Mouse (Mus musculus) gonadal fat pad, adult 2 months (tissue): Measurements from ENCODE around the gene Nap1l4. TPM values are rescaled to one million over a fixed set of nuclear protein-coding genes. Genes with fewer than 3 reads are reported as not detected.
"Not testable (repeated sequence)": the region's sequence is repeated elsewhere in the genome, so short reads cannot be mapped to it uniquely, and the experiment has no call there.

Experiments
- DNase-seq: peaks from one replicate; pipeline ENCODE4 v3.0.0-alpha.2; 2012; ENCODE audit warnings: low read depth
- polyA plus RNA-seq: library from polyadenylated mRNA; depleted of rRNA; stranded (reverse); fragments of >200 nt; gene quantifications from 2 replicates; pipeline ENCODE4 v1.2.3, GENCODE M21; 2012; rRNA removed

Gene Nap1l4
- polyA plus RNA-seq = 62.2 and 73.5 TPM in 2 replicates

DNA sequence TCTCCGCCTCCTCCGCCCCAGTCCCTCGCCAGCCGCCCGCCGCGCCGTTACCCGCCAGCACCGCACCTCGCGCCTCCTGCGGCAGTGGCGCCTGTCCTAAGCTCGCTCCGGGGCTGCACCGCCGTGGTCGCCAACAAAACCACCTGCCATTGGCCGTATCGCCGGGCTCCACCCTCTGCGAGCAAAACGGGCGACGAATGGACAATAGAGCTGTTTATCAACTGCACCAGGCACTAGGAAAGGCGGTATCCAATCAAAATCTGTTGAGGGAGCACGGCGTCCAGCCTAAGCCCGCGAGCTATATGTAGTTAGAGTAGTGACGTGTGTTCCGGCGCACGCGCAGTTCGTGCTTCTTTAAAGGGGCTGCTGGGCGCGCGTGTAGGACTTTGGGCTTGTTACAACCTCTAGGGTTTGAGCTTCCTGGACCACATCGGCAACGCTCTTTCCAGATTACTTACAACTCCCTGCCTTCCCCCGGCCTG, at the start of gene Nap1l4:
Gene Nap1l4 (minus strand): TSS at position 131 of the 482 bp plus-strand sequence.
- peak; percentile 68 for DNase-seq

- DNase-seq = no peak
Measured at GRCm38 (mm10) chr7:143594865-143595264, 46.0 kb upstream of the Nap1l4 start.

GRCm38 (mm10) chr7:143592255-143592654, 43.3 kb upstream of the Nap1l4 start:
- DNase-seq = no peak

DNA sequence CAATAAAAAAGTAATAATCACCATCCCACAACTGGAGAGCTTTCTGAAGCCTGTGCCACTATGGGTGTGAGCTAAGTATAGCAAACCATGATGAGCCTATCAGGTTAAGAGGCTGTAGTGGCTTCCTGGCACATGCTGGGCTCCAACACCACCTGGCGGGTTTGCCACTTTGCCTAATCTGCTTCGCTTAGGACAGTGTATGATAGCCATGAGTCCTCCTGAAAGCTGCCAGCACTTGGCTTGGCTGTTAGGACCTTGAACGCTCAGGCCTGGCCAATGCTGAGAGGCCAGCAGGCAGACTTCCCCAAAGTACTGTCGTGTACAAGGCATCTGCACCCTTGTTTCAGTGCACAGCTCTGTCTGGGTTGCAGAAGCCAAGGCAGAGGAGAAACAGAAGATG, 39.1 kb upstream of the Nap1l4 start:
- DNase-seq = no peak

- DNase-seq = no peak
Measured at GRCm38 (mm10) chr7:143587586-143587985, 38.7 kb upstream of the Nap1l4 start.

DNA sequence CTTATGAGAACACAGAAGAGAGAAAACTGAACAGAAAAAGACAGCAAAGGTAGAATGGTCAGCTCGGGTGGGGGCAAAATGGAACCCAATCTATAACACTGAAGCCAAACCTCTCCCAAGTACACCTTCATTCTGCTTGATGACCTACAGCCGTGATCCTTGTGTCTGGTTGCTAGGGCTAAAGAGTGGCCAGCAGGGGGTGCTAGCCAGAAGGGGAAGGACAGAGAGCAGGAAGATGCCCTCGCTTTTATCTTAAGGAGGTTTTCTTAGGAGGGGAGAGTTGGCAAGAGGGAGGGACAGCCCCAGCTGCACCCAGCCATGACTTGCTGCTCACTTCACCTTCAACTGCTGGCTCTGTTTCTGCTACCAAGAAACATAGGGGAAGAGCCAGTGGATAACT, 35.0 kb upstream of the Nap1l4 start:
- DNase-seq = no peak

DNA sequence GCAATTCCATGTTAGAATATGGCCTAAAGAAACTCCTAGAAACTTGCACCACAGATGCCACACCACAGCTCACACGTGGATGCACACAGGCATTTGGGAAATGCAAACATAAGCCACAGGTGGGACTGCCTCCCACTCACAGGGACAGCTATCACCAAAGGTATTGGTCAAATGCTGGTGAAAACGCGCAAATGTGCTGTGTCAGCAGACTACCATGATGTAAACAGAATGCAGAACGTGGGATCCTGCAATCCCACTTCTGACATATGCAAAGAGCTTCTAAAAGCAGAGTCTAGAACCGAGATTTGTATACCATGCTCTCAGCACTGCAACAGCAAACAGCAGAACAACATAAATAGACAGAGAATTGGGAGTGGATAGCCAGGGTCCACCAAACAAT, 34.1 kb upstream of the Nap1l4 start:
- DNase-seq = no peak

GRCm38 (mm10) chr7:143575751-143576150, 26.8 kb upstream of the Nap1l4 start:
- DNase-seq = no peak

DNA sequence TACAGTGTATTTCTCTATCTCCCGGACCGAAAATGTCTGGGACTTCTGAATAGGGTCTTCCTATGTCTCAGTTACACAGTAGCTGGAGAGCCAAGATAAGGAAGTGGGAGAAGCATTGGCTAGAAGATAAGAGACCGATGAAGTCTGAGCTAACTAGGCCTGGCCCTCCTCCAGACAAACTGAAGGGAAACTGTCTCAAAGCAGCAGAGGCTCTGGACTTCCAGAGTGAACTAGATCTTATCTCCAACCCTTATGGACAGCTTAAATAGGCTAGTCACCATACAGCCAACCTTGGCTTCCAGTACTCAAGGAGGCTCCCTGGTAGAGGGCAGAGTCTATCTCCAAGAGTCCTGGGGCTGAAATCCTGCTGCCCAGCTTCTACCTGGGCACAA, 16.7 kb upstream of the Nap1l4 start:
- DNase-seq = no peak

- no peak for DNase-seq
Measured at GRCm38 (mm10) chr7:143565015-143565647, 16.2 kb upstream of the Nap1l4 start.

- DNase-seq = no peak
Measured at GRCm38 (mm10) chr7:143563787-143564186, 14.9 kb upstream of the Nap1l4 start.

DNA sequence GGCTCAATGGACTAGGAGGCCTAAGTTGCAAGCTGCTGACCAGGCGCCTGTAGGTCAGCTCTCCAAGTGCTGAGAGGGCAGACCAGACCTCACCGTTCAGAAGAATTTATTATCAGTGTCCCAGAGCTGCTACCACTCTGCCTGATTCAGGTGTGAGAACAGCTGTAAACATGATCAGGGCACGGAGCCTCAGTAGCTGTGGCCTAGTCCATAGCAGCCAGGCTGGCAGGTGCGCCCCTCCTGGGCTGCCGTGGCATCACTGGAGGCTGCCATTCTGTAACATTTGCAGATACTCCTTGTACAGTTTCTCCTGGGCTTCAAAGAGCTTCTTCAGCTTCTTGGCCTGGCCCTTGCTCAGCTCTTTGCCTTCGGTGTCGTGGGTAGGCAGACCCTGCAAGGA, 8.7 kb upstream of the Nap1l4 start:
- no peak for DNase-seq

DNA sequence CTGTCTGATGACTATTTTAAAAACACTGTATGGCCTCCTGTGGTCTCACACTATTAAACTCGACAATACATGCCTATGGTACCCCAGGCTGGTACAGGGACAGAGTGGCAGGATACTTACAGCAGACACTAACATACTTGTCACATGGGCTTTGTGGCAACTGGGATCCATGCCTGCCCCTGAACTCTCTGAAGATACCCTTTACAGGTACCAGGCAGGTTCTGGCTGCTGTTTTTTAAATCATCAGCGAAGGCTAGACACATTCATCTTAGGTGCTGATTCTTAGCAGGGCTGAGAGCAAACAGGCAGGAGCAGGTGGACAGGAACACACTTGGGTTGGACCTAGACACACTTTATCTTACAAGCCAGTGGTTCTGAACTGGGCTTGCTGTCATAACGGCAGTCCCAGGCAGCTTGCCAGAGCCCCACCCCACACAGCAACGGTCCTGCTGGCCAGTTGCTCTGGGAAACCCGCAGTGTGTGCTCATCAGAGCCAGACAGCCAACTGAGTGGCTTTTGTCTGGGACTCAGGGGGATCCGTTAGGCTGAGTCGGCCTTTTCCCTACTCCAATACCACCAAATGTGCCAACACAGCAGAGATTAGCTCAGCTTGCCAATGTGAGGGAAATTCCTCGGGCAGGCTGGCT, 8.2 kb upstream of the Nap1l4 start:
- no peak for DNase-seq

- no peak for DNase-seq
Measured at GRCm38 (mm10) chr7:143549588-143550220, 798 bp upstream of the Nap1l4 start.

DNA sequence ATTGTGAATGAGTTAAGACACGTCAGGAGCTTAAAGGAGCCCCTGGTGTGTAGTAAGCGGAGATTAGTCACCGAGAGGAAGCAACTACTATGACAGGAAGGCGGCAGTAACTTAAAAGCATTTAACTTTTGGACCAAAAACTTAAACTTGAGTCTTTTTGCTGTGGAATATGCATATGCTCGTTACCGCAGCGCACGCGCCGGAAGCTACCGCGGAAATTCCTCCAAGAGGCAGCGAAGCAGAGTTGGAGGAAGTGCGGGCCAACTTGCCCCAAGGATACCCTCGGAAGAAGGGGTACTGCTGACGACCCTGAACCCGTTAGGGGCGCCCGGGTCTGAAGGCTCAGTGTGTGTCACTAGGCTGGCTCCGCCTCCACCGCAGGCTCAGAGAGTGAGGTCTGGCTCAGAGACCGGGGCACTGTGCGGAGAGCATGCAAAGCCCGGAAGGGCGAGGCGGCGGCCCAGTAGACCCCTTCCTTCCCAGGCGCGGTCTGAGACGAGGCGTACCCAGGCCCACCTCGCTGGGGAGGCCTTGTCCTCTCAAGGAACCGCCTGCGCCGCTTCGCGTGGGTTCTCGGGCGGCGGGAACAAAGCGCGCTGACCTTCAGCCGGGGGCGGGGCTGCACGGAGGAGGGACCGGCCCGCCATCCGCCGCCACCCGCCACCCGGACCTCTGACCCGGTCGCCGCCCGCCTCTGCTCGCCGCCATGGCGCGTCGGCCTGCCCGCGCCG, 510 bp downstream of the Nap1l4 start:
- DNase-seq = no peak

DNA sequence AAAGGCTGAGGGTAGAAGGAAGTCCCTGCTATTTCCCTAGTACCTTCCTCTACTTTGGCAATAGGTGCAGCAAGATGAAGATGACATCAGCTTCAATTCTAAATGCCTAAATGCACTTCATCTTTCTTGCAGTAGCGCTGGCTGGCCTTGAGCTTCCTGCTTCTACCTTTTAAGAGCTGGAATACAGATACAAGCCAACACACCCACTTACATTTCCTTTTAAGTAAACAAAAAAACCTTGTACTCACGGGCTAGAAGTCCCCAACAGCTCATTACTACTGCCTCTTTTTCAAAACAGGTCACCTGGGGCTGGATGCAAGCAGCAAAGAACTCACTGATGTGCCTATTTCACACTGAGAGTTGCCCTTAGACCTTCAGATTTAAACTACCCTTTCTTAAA, 2.4 kb downstream of the Nap1l4 start:
- no peak for DNase-seq

DNA sequence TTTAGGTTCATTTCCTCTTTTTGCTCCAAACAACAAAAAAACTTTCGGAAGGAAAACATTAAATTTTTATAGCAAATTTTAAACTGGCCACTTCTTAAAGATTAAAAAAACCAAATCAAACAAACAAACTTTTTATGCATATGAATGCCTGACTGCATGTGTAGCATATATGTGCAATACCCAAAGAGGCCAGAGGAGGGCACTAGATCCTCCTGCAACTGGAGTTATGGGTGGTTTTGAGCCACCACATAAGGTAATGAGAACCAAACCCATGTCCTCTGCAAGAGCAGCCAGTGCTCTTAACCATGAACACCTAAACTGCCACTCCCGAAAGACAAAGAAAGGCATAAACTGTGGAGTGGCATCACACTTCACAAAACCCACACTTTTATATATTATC, 4.5 kb downstream of the Nap1l4 start:
- DNase-seq = no peak

DNA sequence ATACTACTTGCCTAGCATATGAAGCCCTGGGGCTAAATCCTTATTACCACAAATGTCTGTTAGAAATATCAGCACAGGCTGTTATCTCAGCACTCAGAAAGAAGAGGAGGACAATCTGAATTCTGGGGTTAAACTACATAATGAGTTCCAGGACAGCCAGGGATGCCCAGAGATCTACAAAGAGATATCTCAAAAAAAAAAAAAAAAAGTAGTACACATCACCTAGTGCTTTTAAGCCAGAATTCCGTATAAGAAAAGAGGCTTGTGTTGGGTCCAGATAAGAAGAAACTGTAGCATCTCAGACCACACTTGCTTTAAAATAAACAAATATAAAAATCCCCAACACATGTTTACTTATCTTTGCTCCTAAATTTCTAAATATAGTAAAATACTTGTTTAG, 10.2 kb downstream of the Nap1l4 start:
- no peak for DNase-seq

GRCm38 (mm10) chr7:143538229-143538628, 10.7 kb downstream of the Nap1l4 start:
- not testable (repeated sequence) for DNase-seq

- no peak for DNase-seq
Measured at GRCm38 (mm10) chr7:143536251-143536650, 12.7 kb downstream of the Nap1l4 start.

- no peak for DNase-seq
Measured at GRCm38 (mm10) chr7:143533284-143533683, 15.6 kb downstream of the Nap1l4 start.

DNA sequence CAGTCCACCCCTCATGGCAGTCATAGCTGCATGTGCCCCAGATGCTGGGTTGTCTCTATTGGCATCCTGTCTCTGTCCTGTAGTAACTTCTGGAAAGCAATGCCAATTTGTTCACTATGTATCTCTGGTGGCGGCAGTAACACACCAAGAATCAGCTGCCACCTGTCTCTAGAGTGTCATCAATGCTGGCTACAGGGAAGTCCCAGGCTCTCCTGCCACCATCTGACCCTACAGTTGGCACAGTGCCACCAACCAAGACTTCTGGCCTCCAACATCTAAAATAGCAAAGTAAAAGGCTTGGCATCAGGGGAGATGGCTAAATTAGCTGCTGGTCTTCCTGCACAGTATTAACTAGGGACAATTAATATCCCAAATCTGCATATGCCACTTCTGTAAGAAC, 16.5 kb downstream of the Nap1l4 start:
- DNase-seq = no peak
